Mouse (Mus musculus): ENCODE data around the gene Fam57a. TPM values are rescaled to one million over a fixed set of nuclear protein-coding genes. Genes with fewer than 3 reads are reported as not detected.
"Not testable (repeated sequence)": the region's sequence is repeated elsewhere in the genome, so short reads cannot be mapped to it uniquely, and the experiment has no call there.

Fam57a gene
- polyA plus RNA-seq, 1 experiment: 21.4 TPM

DNA sequence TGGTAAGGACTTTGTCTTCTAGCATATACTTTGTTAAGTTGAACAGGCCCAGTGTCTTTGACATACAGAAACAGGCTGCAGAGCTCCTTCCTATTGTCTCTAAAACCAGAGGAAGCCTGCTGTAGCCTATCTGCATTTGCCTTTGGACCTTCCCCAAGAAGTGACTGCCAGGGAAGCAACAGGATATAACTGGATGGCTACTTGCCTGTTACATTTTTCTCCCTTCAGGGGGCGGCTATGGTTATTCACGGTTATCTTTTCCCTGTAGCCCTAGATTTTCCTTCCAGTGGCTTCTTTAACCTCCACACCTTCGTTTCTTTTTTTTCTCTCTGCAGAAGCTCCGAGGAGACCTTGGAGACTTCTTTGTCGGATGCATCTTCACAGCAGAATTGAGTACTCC is 27.3 kb downstream of the Fam57a start:
- H3K27me3 ChIP-seq (ENCODE audit: control insufficient read depth, insufficient read depth, insufficient read length): no peaks in the 10 kb centered on the region
- peaks cover 12% of the 10 kb centered on the region for H3K79me2 ChIP-seq (ENCODE audit: control insufficient read depth, insufficient read depth)
- H3ac ChIP-seq (ENCODE audit: control insufficient read depth, insufficient read length, low read depth): no peak overlapping the region
- peaks cover 72% of the 10 kb centered on the region for H3K36me3 ChIP-seq (ENCODE audit: control insufficient read depth, insufficient read depth)
- no peak overlapping the region for H3K4me3 ChIP-seq (ENCODE audit: insufficient read depth, poor library complexity, severe bottlenecking)
- TF ChIP-seq CTCF (IDR thresholded peaks at IDR 0.05; ENCODE audit: control insufficient read depth, insufficient read depth, insufficient read length) (no peak), MYOG (IDR thresholded peaks at IDR 0.05; ENCODE audit: control insufficient read depth, extremely low read depth, insufficient read length) (no peak), MAX (IDR thresholded peaks at IDR 0.05) (no peak), MYOD1 (IDR thresholded peaks at IDR 0.05; ENCODE audit: control insufficient read depth, insufficient read length, low read depth) (no peak), FOSL1 (IDR thresholded peaks at IDR 0.05; ENCODE audit: insufficient read depth, low read length, poor library complexity, severe bottlenecking) (no peak), USF1 (IDR thresholded peaks at IDR 0.05; ENCODE audit: low read depth) (no peak), CEBPB (IDR thresholded peaks at IDR 0.05; ENCODE audit: low read depth) (no peak)
- H3K79me3 ChIP-seq (ENCODE audit: low read depth): no peaks in the 10 kb centered on the region

DNA sequence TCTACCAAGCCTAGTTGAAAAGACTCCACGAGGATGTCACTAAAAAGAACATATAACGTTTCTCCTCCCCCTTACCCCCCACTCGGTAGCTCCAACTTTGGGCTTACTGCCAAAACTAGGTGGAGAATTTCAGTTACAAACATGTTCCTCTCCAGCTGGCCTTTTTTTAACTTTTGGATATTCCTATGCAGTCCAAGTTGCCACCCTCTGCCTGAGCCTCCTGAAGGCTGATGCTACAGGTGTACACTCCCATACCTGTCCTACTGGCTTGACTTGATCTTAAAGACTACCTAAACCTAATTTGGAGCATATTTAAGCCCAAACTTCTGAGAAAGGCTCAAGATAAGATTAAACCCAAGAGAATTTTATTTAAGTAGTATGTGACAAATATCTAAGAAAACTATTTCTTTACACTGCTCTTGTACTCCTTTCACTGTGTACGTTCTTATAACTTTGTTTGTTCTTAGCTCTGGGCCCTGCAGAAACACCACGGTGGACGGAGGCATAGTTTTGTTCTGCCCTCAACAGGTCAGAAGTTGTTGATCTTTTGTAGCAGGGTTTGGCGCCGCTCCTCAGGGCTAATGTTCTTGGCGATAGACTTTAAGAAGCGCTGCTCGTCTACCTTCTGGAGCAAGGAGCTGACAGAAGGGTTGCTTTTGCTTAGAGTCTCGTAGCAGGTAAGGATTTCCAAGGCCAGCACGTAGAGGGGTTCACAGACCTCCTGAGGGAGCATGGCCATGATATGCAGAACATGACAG is 30.9 kb downstream of the Fam57a start:
- TF ChIP-seq CEBPB (IDR thresholded peaks at IDR 0.05; ENCODE audit: low read depth) (no peak), MAX (IDR thresholded peaks at IDR 0.05) (no peak), MYOG (IDR thresholded peaks at IDR 0.05; ENCODE audit: control insufficient read depth, extremely low read depth, insufficient read length) (no peak), CTCF (IDR thresholded peaks at IDR 0.05; ENCODE audit: control insufficient read depth, insufficient read depth, insufficient read length) (no peak), USF1 (IDR thresholded peaks at IDR 0.05; ENCODE audit: low read depth) (no peak), MYOD1 (IDR thresholded peaks at IDR 0.05; ENCODE audit: control insufficient read depth, insufficient read length, low read depth) (no peak), FOSL1 (IDR thresholded peaks at IDR 0.05; ENCODE audit: insufficient read depth, low read length, poor library complexity, severe bottlenecking) (no peak)
- H3K79me3 ChIP-seq (ENCODE audit: low read depth): peaks cover 4% of the 10 kb centered on the region
- H3K4me3 ChIP-seq (ENCODE audit: insufficient read depth, poor library complexity, severe bottlenecking): no peak overlapping the region
- H3K27me3 ChIP-seq (ENCODE audit: control insufficient read depth, insufficient read depth, insufficient read length): no peaks in the 10 kb centered on the region
- H3ac ChIP-seq (ENCODE audit: control insufficient read depth, insufficient read length, low read depth): no peak overlapping the region
- H3K79me2 ChIP-seq (ENCODE audit: control insufficient read depth, insufficient read depth): peaks cover 37% of the 10 kb centered on the region
- H3K36me3 ChIP-seq (ENCODE audit: control insufficient read depth, insufficient read depth): peaks cover 87% of the 10 kb centered on the region

DNA sequence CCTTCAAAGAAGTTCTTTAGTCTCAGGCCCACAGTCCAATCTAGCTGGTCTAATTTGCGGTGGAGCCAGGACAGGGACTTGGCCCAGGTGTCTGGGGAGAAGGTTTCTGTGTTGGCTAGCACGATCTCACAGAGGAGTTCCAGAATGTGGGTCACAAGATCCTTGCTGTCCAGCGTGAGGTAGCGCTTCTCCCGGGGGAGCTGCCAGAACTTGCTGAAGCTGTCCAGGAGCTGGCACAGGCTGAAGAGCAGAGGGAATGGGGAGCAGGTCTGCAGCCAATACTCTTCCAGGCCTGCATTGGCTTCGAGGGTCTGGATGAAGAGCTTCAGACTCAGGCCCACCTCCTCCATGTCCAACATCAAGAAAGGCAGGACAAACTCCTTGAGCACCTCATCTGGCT is 32.1 kb downstream of the Fam57a start:
- not testable (repeated sequence) for H3K27me3 ChIP-seq (ENCODE audit: control insufficient read depth, insufficient read depth, insufficient read length); H3K4me3 ChIP-seq (ENCODE audit: insufficient read depth, poor library complexity, severe bottlenecking); H3ac ChIP-seq (ENCODE audit: control insufficient read depth, insufficient read length, low read depth)
- peaks cover 14% of the 10 kb centered on the region for H3K79me3 ChIP-seq (ENCODE audit: low read depth)
- peaks cover 48% of the 10 kb centered on the region for H3K79me2 ChIP-seq (ENCODE audit: control insufficient read depth, insufficient read depth)
- peaks cover 83% of the 10 kb centered on the region for H3K36me3 ChIP-seq (ENCODE audit: control insufficient read depth, insufficient read depth)

DNA sequence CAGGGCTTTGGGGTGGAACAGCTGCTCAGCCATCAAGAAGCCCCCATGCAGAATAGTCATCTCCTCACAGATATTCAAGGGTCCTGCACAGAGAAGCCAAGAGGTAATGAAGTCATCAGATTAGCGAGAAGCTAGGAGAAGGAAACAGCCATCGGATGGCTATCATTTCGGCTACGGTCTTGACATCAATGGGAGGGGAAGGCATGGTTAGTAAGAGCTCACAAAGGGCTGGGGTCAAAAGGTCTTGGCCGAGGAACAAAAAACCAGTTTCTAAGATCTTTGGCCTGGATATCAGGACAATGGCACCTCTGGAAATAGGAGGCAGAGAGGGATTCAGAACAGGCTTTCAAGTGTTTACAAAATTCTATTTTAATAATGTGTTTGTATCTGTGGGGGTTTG is 34.4 kb downstream of the Fam57a start:
- no peak overlapping the region for H3K4me3 ChIP-seq (ENCODE audit: insufficient read depth, poor library complexity, severe bottlenecking)
- peaks cover 20% of the 10 kb centered on the region for H3K79me3 ChIP-seq (ENCODE audit: low read depth)
- no peaks in the 10 kb centered on the region for H3K27me3 ChIP-seq (ENCODE audit: control insufficient read depth, insufficient read depth, insufficient read length)
- no peak overlapping the region for H3ac ChIP-seq (ENCODE audit: control insufficient read depth, insufficient read length, low read depth)
- no peak for TF ChIP-seq USF1 (IDR thresholded peaks at IDR 0.05; ENCODE audit: low read depth)
- no peak for TF ChIP-seq MYOG (IDR thresholded peaks at IDR 0.05; ENCODE audit: control insufficient read depth, extremely low read depth, insufficient read length)
- no peak for TF ChIP-seq CTCF (IDR thresholded peaks at IDR 0.05; ENCODE audit: control insufficient read depth, insufficient read depth, insufficient read length)
- no peak for TF ChIP-seq CEBPB (IDR thresholded peaks at IDR 0.05; ENCODE audit: low read depth)
- TF ChIP-seq FOSL1 (IDR thresholded peaks at IDR 0.05; ENCODE audit: insufficient read depth, low read length, poor library complexity, severe bottlenecking): no peak
- TF ChIP-seq MYOD1 (IDR thresholded peaks at IDR 0.05; ENCODE audit: control insufficient read depth, insufficient read length, low read depth): no peak
- no peak for TF ChIP-seq MAX (IDR thresholded peaks at IDR 0.05)
- peaks cover 61% of the 10 kb centered on the region for H3K36me3 ChIP-seq (ENCODE audit: control insufficient read depth, insufficient read depth)
- peaks cover 56% of the 10 kb centered on the region for H3K79me2 ChIP-seq (ENCODE audit: control insufficient read depth, insufficient read depth)

DNA sequence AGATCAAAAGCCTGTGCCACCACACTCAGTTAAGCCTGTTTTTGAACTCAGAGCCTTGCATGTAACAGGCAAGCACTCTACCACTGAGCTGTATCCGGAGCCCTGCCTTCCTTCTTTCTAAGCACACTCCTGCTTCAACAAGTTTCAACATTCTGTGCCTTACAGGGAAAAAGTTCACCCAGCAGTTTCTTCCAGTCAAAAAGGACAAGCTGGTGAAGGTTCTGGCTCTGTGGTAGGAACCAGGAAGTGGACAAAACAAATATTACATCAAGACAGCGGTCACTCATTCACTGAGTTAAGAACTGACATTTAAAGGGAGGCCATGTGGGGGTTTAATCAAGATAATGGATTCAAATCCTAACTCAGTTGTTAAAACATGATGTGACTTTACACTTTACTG is 35.5 kb downstream of the Fam57a start:
- Histone ChIP-seq H3K79me2 (ENCODE audit: control insufficient read depth, insufficient read depth) (peaks cover 56% of the 10 kb centered on the region), H3K79me3 (ENCODE audit: low read depth) (peaks cover 20% of the 10 kb centered on the region), H3K4me3 (ENCODE audit: insufficient read depth, poor library complexity, severe bottlenecking) (no peak overlapping the region), H3ac (ENCODE audit: control insufficient read depth, insufficient read length, low read depth) (no peak overlapping the region), H3K27me3 (ENCODE audit: control insufficient read depth, insufficient read depth, insufficient read length) (no peaks in the 10 kb centered on the region), H3K36me3 (ENCODE audit: control insufficient read depth, insufficient read depth) (peaks cover 55% of the 10 kb centered on the region)
- TF ChIP-seq USF1 (IDR thresholded peaks at IDR 0.05; ENCODE audit: low read depth) (no peak), MYOG (IDR thresholded peaks at IDR 0.05; ENCODE audit: control insufficient read depth, extremely low read depth, insufficient read length) (no peak), MYOD1 (IDR thresholded peaks at IDR 0.05; ENCODE audit: control insufficient read depth, insufficient read length, low read depth) (no peak), MAX (IDR thresholded peaks at IDR 0.05) (no peak), FOSL1 (IDR thresholded peaks at IDR 0.05; ENCODE audit: insufficient read depth, low read length, poor library complexity, severe bottlenecking) (no peak), CEBPB (IDR thresholded peaks at IDR 0.05; ENCODE audit: low read depth) (no peak), CTCF (IDR thresholded peaks at IDR 0.05; ENCODE audit: control insufficient read depth, insufficient read depth, insufficient read length) (no peak)

DNA sequence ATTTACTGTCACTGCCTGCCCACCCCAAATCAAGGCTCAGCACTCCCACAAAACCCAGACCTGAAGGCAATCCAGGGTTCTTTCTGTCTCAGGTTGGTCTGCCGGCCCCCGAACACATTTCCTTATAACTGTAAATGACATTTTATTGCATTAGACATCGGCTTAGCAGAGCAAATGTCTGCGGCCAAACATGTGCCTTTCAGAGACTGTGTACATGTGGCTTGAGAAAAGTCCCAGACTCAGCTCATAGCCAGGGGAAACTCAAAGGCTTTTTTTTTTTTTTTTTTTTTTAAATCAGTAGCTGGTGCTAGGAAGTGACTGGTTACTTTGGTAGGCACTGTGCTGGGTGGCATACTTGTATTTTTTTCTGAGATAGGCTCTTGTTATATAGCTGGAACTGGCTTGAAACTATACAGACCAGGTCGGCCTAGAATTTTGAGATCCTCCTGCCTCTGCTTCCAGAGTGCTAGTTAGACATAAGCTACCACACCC is 36.6 kb downstream of the Fam57a start:
- Histone ChIP-seq H3K4me3 (ENCODE audit: insufficient read depth, poor library complexity, severe bottlenecking) (peak overlapping the region; percentile 99), H3K79me3 (ENCODE audit: low read depth) (peaks cover 20% of the 10 kb centered on the region), H3ac (ENCODE audit: control insufficient read depth, insufficient read length, low read depth) (no peak overlapping the region), H3K36me3 (ENCODE audit: control insufficient read depth, insufficient read depth) (peaks cover 51% of the 10 kb centered on the region), H3K27me3 (ENCODE audit: control insufficient read depth, insufficient read depth, insufficient read length) (no peaks in the 10 kb centered on the region), H3K79me2 (ENCODE audit: control insufficient read depth, insufficient read depth) (peaks cover 56% of the 10 kb centered on the region)
- TF ChIP-seq USF1 (IDR thresholded peaks at IDR 0.05; ENCODE audit: low read depth) (no peak), CTCF (IDR thresholded peaks at IDR 0.05; ENCODE audit: control insufficient read depth, insufficient read depth, insufficient read length) (no peak), CEBPB (IDR thresholded peaks at IDR 0.05; ENCODE audit: low read depth) (no peak), MAX (IDR thresholded peaks at IDR 0.05) (no peak), MYOG (IDR thresholded peaks at IDR 0.05; ENCODE audit: control insufficient read depth, extremely low read depth, insufficient read length) (no peak), MYOD1 (IDR thresholded peaks at IDR 0.05; ENCODE audit: control insufficient read depth, insufficient read length, low read depth) (no peak), FOSL1 (IDR thresholded peaks at IDR 0.05; ENCODE audit: insufficient read depth, low read length, poor library complexity, severe bottlenecking) (no peak)
